ENCODE assay signal across 23 mouse cellular contexts in the genomic region with DNA sequence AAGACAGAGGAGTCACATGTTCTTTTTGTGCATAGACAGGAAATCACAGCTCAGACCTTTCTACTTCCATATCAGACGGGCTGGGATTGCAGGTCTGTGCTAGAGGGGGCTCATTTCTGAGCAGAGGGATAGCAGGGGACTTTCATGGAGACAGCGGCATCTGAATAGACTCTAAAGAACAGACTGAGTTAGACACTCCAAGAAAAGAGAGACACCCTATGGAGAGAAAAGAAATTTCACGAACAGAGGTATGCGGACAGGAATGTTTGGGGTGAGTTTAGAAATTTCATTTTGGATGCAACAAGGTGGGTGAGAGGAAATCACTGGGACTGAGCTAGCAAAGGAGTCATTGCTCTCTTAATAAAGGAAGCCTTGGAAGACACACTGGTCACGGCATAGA. TPM values are rescaled to one million over a fixed set of nuclear protein-coding genes. Genes with fewer than 3 reads are reported as not detected.
"Had no signal": no experiment of that assay in that cellular context is flagged by ENCODE, and none has a peak within 500 bp of the region (broad histone marks: within the 10 kb centered on the region; RNA-seq: fewer than 3 reads in every experiment).

No protein-coding gene starts in this region.

- DNase-seq: kidney, postnatal 14 days; kidney, postnatal 4 days; layer of hippocampus, adult 9-11 months; layer of hippocampus, postnatal 36 days; liver; retina, postnatal 1 day; right cerebral cortex, postnatal 25 days; spleen, adult 18-20 months; thymus, postnatal 25 days had no signal

- H3K27ac ChIP-seq: limb, embryonic 10.5 days; limb, embryonic 13.5 days; liver, embryonic 12.5 days; liver, embryonic 15.5 days; lung, embryonic 15.5 days; midbrain, embryonic 10.5 days; midbrain, embryonic 13.5 days; neural tube, embryonic 13.5 days; stomach, embryonic 15.5 days had no signal

- H3K36me3 ChIP-seq: limb, embryonic 10.5 days; limb, embryonic 13.5 days; liver, embryonic 12.5 days; liver, embryonic 15.5 days; lung, embryonic 15.5 days; midbrain, embryonic 10.5 days; midbrain, embryonic 13.5 days; neural tube, embryonic 13.5 days; stomach, embryonic 15.5 days had no signal

- H3K9me3 ChIP-seq: limb, embryonic 10.5 days; limb, embryonic 13.5 days; liver, embryonic 12.5 days; liver, embryonic 15.5 days; lung, embryonic 15.5 days; megakaryocyte, embryonic 14.5 days; midbrain, embryonic 10.5 days; midbrain, embryonic 13.5 days; neural tube, embryonic 13.5 days; stomach, embryonic 15.5 days had no signal

- H3K4me3 ChIP-seq: limb, embryonic 10.5 days; limb, embryonic 13.5 days; liver, embryonic 12.5 days; liver, embryonic 15.5 days; lung, embryonic 15.5 days; midbrain, embryonic 10.5 days; midbrain, embryonic 13.5 days; myocyte; neural tube, embryonic 13.5 days; stomach, embryonic 15.5 days had no signal

- H3K27me3 ChIP-seq: limb, embryonic 13.5 days; lung, embryonic 15.5 days; midbrain, embryonic 13.5 days; neural tube, embryonic 13.5 days; stomach, embryonic 15.5 days had no signal

- H3K4me1 ChIP-seq: limb, embryonic 13.5 days; liver, embryonic 12.5 days; liver, embryonic 15.5 days; stomach, embryonic 15.5 days had no signal

- H3K4me2 ChIP-seq: limb, embryonic 13.5 days; liver, embryonic 12.5 days; liver, embryonic 15.5 days; lung, embryonic 15.5 days; midbrain, embryonic 13.5 days; neural tube, embryonic 13.5 days; stomach, embryonic 15.5 days had no signal

- ATAC-seq: liver, embryonic 12.5 days; midbrain, embryonic 13.5 days; midbrain, embryonic 16.5 days had no signal

- H3K9ac ChIP-seq: limb, embryonic 13.5 days; liver, embryonic 12.5 days; liver, embryonic 15.5 days; lung, embryonic 15.5 days; midbrain, embryonic 13.5 days; neural tube, embryonic 13.5 days; stomach, embryonic 15.5 days had no signal

RNA-seq across cellular contexts. Expression of a gene that starts 56.8 kb away (rescaled TPM):
- total RNA-seq: monocyte, adult 5-6 weeks; neutrophil, adult 5-6 weeks had no signal
